Comparison of ENCODE assay signal across 25 mouse cellular contexts in the genomic region with DNA sequence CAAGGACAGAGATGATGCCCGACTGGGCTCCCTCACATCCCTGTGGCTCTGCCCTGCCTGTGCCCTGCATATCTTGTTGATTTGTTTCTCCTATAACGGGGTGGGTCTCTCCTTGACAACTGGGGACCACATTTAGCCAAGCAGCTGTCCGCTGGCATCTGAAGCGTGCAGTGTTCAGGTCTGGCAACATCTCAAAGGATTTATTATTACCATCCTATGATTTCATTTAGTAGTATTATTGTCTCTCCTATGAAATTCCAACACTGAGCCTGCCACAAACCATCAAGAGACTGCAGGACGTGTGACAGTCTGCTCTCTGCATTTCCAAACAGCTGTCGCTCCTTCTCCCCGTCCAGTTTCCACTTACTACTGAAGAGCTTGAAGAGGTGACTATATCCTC. TPM values are rescaled to one million over a fixed set of nuclear protein-coding genes. Genes with fewer than 3 reads are reported as not detected.
DNase-seq lines count a peak whose midpoint lies in the region; ATAC-seq lines count a peak whose summit lies in the region.
"Had no signal": no experiment of that assay in that cellular context is flagged by ENCODE, and none has a peak within 500 bp of the region (broad histone marks: within the 10 kb centered on the region; RNA-seq: fewer than 3 reads in every experiment).

No protein-coding gene starts in this region.

- H3K27me3 ChIP-seq in embryonic facial prominence, embryonic 15.5 days: no peaks in the 10 kb centered on the region
- H3K27me3 ChIP-seq: embryonic facial prominence, embryonic 13.5 days; hindbrain, embryonic 13.5 days; intestine, embryonic 15.5 days had no signal

- H3K4me3 ChIP-seq in embryonic facial prominence, embryonic 15.5 days (replicated peaks): no peak overlapping the region
- H3K4me3 ChIP-seq: embryonic facial prominence, embryonic 13.5 days; erythroblast, embryonic 14.5 days; forebrain, embryonic 10.5 days; heart, embryonic 10.5 days; hindbrain, embryonic 13.5 days; intestine, embryonic 15.5 days had no signal

- ATAC-seq in embryonic facial prominence, embryonic 15.5 days (ENCODE audit: insufficient number of reproducible peaks, low FRiP score, low TSS enrichment, low read depth): peak; percentile 76
- ATAC-seq: CD4-positive, CD25-positive, alpha-beta regulatory T cell, adult 4 months; forebrain, embryonic 14.5 days; intestine, embryonic 15.5 days had no signal

- no peak overlapping the region for H3K27ac ChIP-seq in embryonic facial prominence, embryonic 15.5 days (replicated peaks)
- H3K27ac ChIP-seq: embryonic facial prominence, embryonic 13.5 days; forebrain, embryonic 10.5 days; heart, embryonic 10.5 days; hindbrain, embryonic 13.5 days; intestine, embryonic 15.5 days had no signal

- WGBS in embryonic facial prominence, embryonic 15.5 days: 62% methylated on average over 7 of the region's 7 CpGs

- peak; percentile 84 for DNase-seq in heart, adult 11 months
- DNase-seq in heart, adult 8-10 months (ENCODE audit: low spot score): no peak
- DNase-seq in gastrocnemius, postnatal 25 days: peak; percentile 10
- DNase-seq in skeletal muscle tissue, adult 2 months (ENCODE audit: low read depth, low spot score): peak; percentile 19
- DNase-seq in adrenal gland, adult 18-20 months (ENCODE audit: low spot score in 2 of 2): no peak
- no peak for DNase-seq in frontal cortex, postnatal 14 days (ENCODE audit: low spot score in 2 of 2)
- DNase-seq: adrenal gland, postnatal 14 days; cerebellum, adult 11-12 months; cerebellum, adult 9-10 months; cerebellum, postnatal 25 days; heart, postnatal 10 days; heart, postnatal 4 days; kidney, adult 2 months had no signal

- H3K9me3 ChIP-seq in embryonic facial prominence, embryonic 15.5 days (replicated peaks): no peaks in the 10 kb centered on the region
- H3K9me3 ChIP-seq: embryonic facial prominence, embryonic 13.5 days; forebrain, embryonic 10.5 days; G1E; heart, embryonic 10.5 days; hindbrain, embryonic 13.5 days; intestine, embryonic 15.5 days had no signal

- no peaks in the 10 kb centered on the region for H3K4me1 ChIP-seq in embryonic facial prominence, embryonic 15.5 days
- H3K4me1 ChIP-seq: embryonic facial prominence, embryonic 13.5 days; forebrain, embryonic 10.5 days; heart, embryonic 10.5 days; hindbrain, embryonic 13.5 days; intestine, embryonic 15.5 days had no signal

- no peak overlapping the region for H3K4me2 ChIP-seq in embryonic facial prominence, embryonic 15.5 days (replicated peaks)
- H3K4me2 ChIP-seq: embryonic facial prominence, embryonic 13.5 days; hindbrain, embryonic 13.5 days; intestine, embryonic 15.5 days had no signal

- no peak overlapping the region for H3K9ac ChIP-seq in embryonic facial prominence, embryonic 15.5 days
- H3K9ac ChIP-seq: embryonic facial prominence, embryonic 13.5 days; hindbrain, embryonic 13.5 days; intestine, embryonic 15.5 days had no signal

- H3K36me3 ChIP-seq in embryonic facial prominence, embryonic 15.5 days: no peaks in the 10 kb centered on the region
- H3K36me3 ChIP-seq: embryonic facial prominence, embryonic 13.5 days; forebrain, embryonic 10.5 days; G1E; heart, embryonic 10.5 days; hindbrain, embryonic 13.5 days; intestine, embryonic 15.5 days had no signal

RNA-seq across cellular contexts. Expression of gene Pkhd1, which starts 49.7 kb away (rescaled TPM):
- total RNA-seq in heart, adult 8-10 months (2022): not detected
- 0.03 and 0.09 TPM in 2 replicates for polyA plus RNA-seq in embryonic facial prominence, embryonic 15.5 days (2015; fragmentation: Nextera tagmentation; extraction: Ambion mirVana)
- under 1 TPM; 0.10 to 0.13 TPM for total RNA-seq in gastrocnemius, postnatal 25 days (2021)
- under 1 TPM in 1 of 2 experiments, not detected in 1; 0.03 TPM for total RNA-seq in adrenal gland, adult 18-20 months (2021)
- total RNA-seq: granulocyte monocyte progenitor cell, adult 5-6 weeks; heart, postnatal 10 days; heart, postnatal 4 days had no signal
- polyA plus RNA-seq: CD4-positive, CD25-positive, alpha-beta regulatory T cell, adult 4 months; embryonic facial prominence, embryonic 13.5 days; erythroblast, embryonic 14.5 days; forebrain, embryonic 10.5 days; forebrain, embryonic 14.5 days; G1E; heart, embryonic 14.5 days; hindbrain, embryonic 13.5 days had no signal

Comparison
In these comparisons a context has a peak if more than half of its experiments do, and no peak if none do; other contexts are left out.
1. DNase-seq: peak in heart, adult 11 months (single experiment), gastrocnemius, postnatal 25 days (single experiment) and skeletal muscle tissue, adult 2 months (single experiment); none in heart, adult 8-10 months (single experiment), adrenal gland, adult 18-20 months (0 of 2) and frontal cortex, postnatal 14 days (0 of 2).